Comparison of ENCODE assay signal across 16 mouse cellular contexts in the genomic region with DNA sequence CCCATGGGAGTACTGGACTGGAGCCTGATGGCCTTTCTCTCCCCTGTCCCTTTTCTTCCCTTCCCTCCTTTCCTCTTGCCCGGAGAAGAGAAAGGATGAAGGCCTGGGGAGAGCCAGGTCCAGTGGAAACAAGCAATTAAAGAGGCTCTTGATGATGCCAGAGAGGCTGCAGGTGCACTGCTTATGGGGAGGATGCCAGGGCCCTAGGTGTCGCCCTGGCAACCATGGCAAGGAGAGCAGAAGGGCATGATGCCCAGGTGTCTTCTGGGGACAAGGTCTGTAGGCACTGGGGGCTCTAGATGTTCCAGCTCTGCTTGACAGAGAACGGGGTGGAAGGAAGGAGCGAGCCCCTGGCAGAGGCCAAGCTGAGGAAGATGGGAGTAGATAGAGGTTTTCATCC. TPM values are rescaled to one million over a fixed set of nuclear protein-coding genes. Genes with fewer than 3 reads are reported as not detected.
"Had no signal": no experiment of that assay in that cellular context is flagged by ENCODE, and none has a peak within 500 bp of the region (broad histone marks: within the 10 kb centered on the region; RNA-seq: fewer than 3 reads in every experiment).

No protein-coding gene starts in this region.

- H3K4me3 ChIP-seq: limb, embryonic 12.5 days; liver, embryonic 13.5 days; lung, embryonic 15.5 days; myocyte; neural tube, embryonic 12.5 days; stomach, embryonic 15.5 days had no signal

- DNase-seq: kidney, adult 11 months; kidney, postnatal 25 days; layer of hippocampus, adult 9-11 months; liver; liver, embryonic 13.5 days; liver, postnatal 0 days; midbrain, embryonic 14.5 days; thymus, adult 2 months; thymus, postnatal 25 days had no signal

- H3K27ac ChIP-seq: limb, embryonic 12.5 days; liver, embryonic 13.5 days; lung, embryonic 15.5 days; neural tube, embryonic 12.5 days; stomach, embryonic 15.5 days had no signal

- H3K4me1 ChIP-seq: liver, embryonic 13.5 days; lung, embryonic 15.5 days; stomach, embryonic 15.5 days had no signal

- ATAC-seq: liver, postnatal 0 days had no signal

RNA-seq across cellular contexts. Expression of a gene that starts 23.2 kb away (rescaled TPM):
- total RNA-seq: megakaryocyte-erythroid progenitor cell, adult 5-6 weeks; neutrophil, adult 5-6 weeks had no signal
- polyA plus RNA-seq: liver, embryonic 13.5 days; liver, postnatal 0 days; myocyte had no signal

RNA-seq across cellular contexts. Expression of a gene that starts 50.2 kb away (rescaled TPM):
- total RNA-seq: megakaryocyte-erythroid progenitor cell, adult 5-6 weeks; neutrophil, adult 5-6 weeks had no signal
